Mouse (Mus musculus): ENCODE measurements around the gene Pnpo.

DNA sequence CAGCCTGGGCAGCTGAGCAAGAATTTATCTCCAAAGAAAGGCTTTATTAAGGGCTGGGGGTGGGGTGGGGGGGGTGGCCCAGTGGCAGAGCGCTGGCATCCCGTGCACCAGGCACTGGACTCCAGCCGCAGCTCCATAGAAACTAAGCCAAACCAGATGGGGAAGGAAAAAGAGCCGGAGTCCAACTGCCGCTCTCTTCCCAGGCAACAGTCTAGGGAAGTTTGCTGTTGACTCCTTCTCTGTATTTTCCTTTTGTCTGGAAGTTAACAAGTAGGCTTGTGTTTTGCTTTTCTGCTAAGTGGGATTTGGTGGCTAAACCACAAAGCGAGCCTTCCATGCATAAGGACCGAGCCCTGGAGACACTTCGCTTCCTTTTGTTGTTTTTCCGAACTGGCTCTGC is 2.7 kb upstream of the Pnpo start:
- TF ChIP-seq CTCF (conservative IDR thresholded peaks at IDR 0.05; ENCODE audit: low read length) = no peak
- TF ChIP-seq NANOG (IDR thresholded peaks at IDR 0.05; ENCODE audit: borderline replicate concordance, low read length) = no peak

Measured in E14TG2a.4 (cell line).